Mouse (Mus musculus): ENCODE results near the gene Fam196b.

The Fam196b gene

GRCm38 (mm10) chr11:34314534-34315379 lies at the start of gene Fam196b:
TSS of gene Fam196b (plus strand) at chr11:34314822.
- DNase-seq (ENCODE audit: low spot score): no peak

GRCm38 (mm10) chr11:34272016-34272415 lies 42.6 kb upstream of the Fam196b start:
- no peak for DNase-seq (ENCODE audit: low spot score)

- DNase-seq (ENCODE audit: low spot score): no peak
Observed at GRCm38 (mm10) chr11:34275941-34276340, 38.7 kb upstream of the Fam196b start.

- no peak for DNase-seq (ENCODE audit: low spot score)
Observed at GRCm38 (mm10) chr11:34276363-34277046, 38.1 kb upstream of the Fam196b start.

GRCm38 (mm10) chr11:34277047-34277445 lies 37.6 kb upstream of the Fam196b start:
- DNase-seq (ENCODE audit: low spot score): no peak

GRCm38 (mm10) chr11:34284124-34284808 lies 30.4 kb upstream of the Fam196b start:
- no peak for DNase-seq (ENCODE audit: low spot score)

GRCm38 (mm10) chr11:34290265-34290664 lies 24.4 kb upstream of the Fam196b start:
- DNase-seq (ENCODE audit: low spot score): no peak

- no peak for DNase-seq (ENCODE audit: low spot score)
Observed at GRCm38 (mm10) chr11:34290708-34291107, 23.9 kb upstream of the Fam196b start.

- no peak for DNase-seq (ENCODE audit: low spot score)
Observed at GRCm38 (mm10) chr11:34291304-34291703, 23.3 kb upstream of the Fam196b start.

- no peak for DNase-seq (ENCODE audit: low spot score)
Observed at GRCm38 (mm10) chr11:34297698-34298378, 16.8 kb upstream of the Fam196b start.

- DNase-seq (ENCODE audit: low spot score): no peak
Observed at GRCm38 (mm10) chr11:34299550-34299949, 15.1 kb upstream of the Fam196b start.

GRCm38 (mm10) chr11:34300064-34300463 lies 14.6 kb upstream of the Fam196b start:
- no peak for DNase-seq (ENCODE audit: low spot score)

GRCm38 (mm10) chr11:34306231-34306630 lies 8.4 kb upstream of the Fam196b start:
- no peak for DNase-seq (ENCODE audit: low spot score)

- DNase-seq (ENCODE audit: low spot score): no peak
Observed at GRCm38 (mm10) chr11:34308731-34309130, 5.9 kb upstream of the Fam196b start.

GRCm38 (mm10) chr11:34309360-34309759 lies 5.3 kb upstream of the Fam196b start:
- DNase-seq (ENCODE audit: low spot score): no peak

GRCm38 (mm10) chr11:34311717-34312116 lies 2.9 kb upstream of the Fam196b start:
- no peak for DNase-seq (ENCODE audit: low spot score)

GRCm38 (mm10) chr11:34312208-34312607 lies 2.4 kb upstream of the Fam196b start:
- DNase-seq (ENCODE audit: low spot score): no peak

GRCm38 (mm10) chr11:34315383-34315782 lies 761 bp downstream of the Fam196b start:
- no peak for DNase-seq (ENCODE audit: low spot score)

GRCm38 (mm10) chr11:34316176-34316575 lies 1.6 kb downstream of the Fam196b start:
- DNase-seq (ENCODE audit: low spot score): no peak

- no peak for DNase-seq (ENCODE audit: low spot score)
Observed at GRCm38 (mm10) chr11:34317001-34317400, 2.4 kb downstream of the Fam196b start.

GRCm38 (mm10) chr11:34319282-34319681 lies 4.7 kb downstream of the Fam196b start:
- no peak for DNase-seq (ENCODE audit: low spot score)

GRCm38 (mm10) chr11:34323664-34324063 lies 9.0 kb downstream of the Fam196b start:
- DNase-seq (ENCODE audit: low spot score): no peak

Measured in ovary, postnatal 36 days (tissue).